Mouse (Mus musculus): ENCODE measurements around the gene Elmo1.

- TF ChIP-seq GATA1 (IDR thresholded peaks at IDR 0.05; ENCODE audit: low read length), result no peak
- no peak for TF ChIP-seq TAL1 (IDR thresholded peaks at IDR 0.05; ENCODE audit: low read length)
Measured at GRCm38 (mm10) chr13:20555853-20556452, 465.6 kb downstream of the Elmo1 start.
